Comparison of ENCODE assay signal across 18 mouse cellular contexts in genomic region chr13:11978997-11979396, GRCm38 (mm10).
"Had no signal": no experiment of that assay in that cellular context is flagged by ENCODE, and none has a peak within 500 bp of the region (broad histone marks: within the 10 kb centered on the region; RNA-seq: fewer than 3 reads in every experiment).

No protein-coding gene starts in this region.

- H3K4me3 ChIP-seq: kidney, embryonic 15.5 days; liver, embryonic 13.5 days; megakaryocyte, embryonic 14.5 days; midbrain, embryonic 10.5 days; midbrain, embryonic 13.5 days; myocyte; neural tube, embryonic 13.5 days; stomach, embryonic 15.5 days had no signal

- H3K4me1 ChIP-seq: kidney, embryonic 15.5 days; liver, embryonic 13.5 days; megakaryocyte, embryonic 14.5 days; midbrain, embryonic 10.5 days; midbrain, embryonic 13.5 days; neural tube, embryonic 13.5 days; stomach, embryonic 15.5 days had no signal

- H3K9me3 ChIP-seq: kidney, embryonic 15.5 days; liver, embryonic 13.5 days; midbrain, embryonic 10.5 days; midbrain, embryonic 13.5 days; neural tube, embryonic 13.5 days; stomach, embryonic 15.5 days had no signal

- H3K9ac ChIP-seq: kidney, embryonic 15.5 days; liver, embryonic 13.5 days; lung, embryonic 14.5 days; midbrain, embryonic 13.5 days; neural tube, embryonic 13.5 days; stomach, embryonic 15.5 days had no signal

- H3K36me3 ChIP-seq: kidney, embryonic 15.5 days; liver, embryonic 13.5 days; midbrain, embryonic 10.5 days; midbrain, embryonic 13.5 days; neural tube, embryonic 13.5 days; stomach, embryonic 15.5 days had no signal

- ATAC-seq: lung, postnatal 0 days; midbrain, embryonic 13.5 days; midbrain, embryonic 16.5 days had no signal

- H3K27ac ChIP-seq: kidney, embryonic 15.5 days; liver, embryonic 13.5 days; midbrain, embryonic 10.5 days; midbrain, embryonic 13.5 days; neural tube, embryonic 13.5 days; stomach, embryonic 15.5 days had no signal

- DNase-seq: kidney, adult 8-10 months; kidney, postnatal 10 days; kidney, postnatal 36 days; liver, embryonic 13.5 days; lung, embryonic 14.5 days; retina, postnatal 1 day; right cerebral cortex, postnatal 25 days; spleen, adult 18-20 months; thymus, postnatal 25 days had no signal
